Mouse (Mus musculus) embryonic facial prominence, embryonic 13.5 days (tissue): ENCODE results near the gene Fam160a1. TPM values are rescaled to one million over a fixed set of nuclear protein-coding genes. Genes with fewer than 3 reads are reported as not detected.

ENCODE experiments used
- ATAC-seq: fragments of 200-750 bp; cut with Nextera tagmentation; 2 replicates; pipeline ENCODE4 v1.8.0; 2017; ENCODE audit warnings: low read depth; ENCODE audit not compliant: insufficient number of reproducible peaks, insufficient read depth, low FRiP score, low TSS enrichment
- H3K27ac ChIP-seq: fragments of 300-500 bp; sonication (generic); 2 replicates; pipeline ENCODE4 v1.5.1; 2015; ENCODE audit warnings: moderate library complexity, mild to moderate bottlenecking, inconsistent platforms
- H3K27me3 ChIP-seq: fragments of 300-500 bp; sonication (generic); 2 replicates; pipeline ENCODE4 v1.6.1; 2015; ENCODE audit warnings: mild to moderate bottlenecking, inconsistent platforms
- H3K36me3 ChIP-seq: fragments of 300-500 bp; sonication (generic); 2 replicates; pipeline ENCODE4 v1.6.1; 2015; ENCODE audit warnings: mild to moderate bottlenecking, inconsistent platforms
- H3K4me1 ChIP-seq: fragments of 300-500 bp; sonication (generic); 2 replicates; pipeline ENCODE4 v1.6.1; 2015; ENCODE audit warnings: inconsistent platforms
- H3K4me2 ChIP-seq: fragments of 300-500 bp; sonication (generic); 2 replicates; pipeline ENCODE4 v1.6.1; 2015; ENCODE audit warnings: moderate library complexity, mild to moderate bottlenecking, inconsistent platforms
- H3K4me3 ChIP-seq: fragments of 300-500 bp; sonication (generic); 2 replicates; pipeline ENCODE4 v1.5.1; 2015; ENCODE audit warnings: mild to moderate bottlenecking, inconsistent platforms
- H3K9ac ChIP-seq: fragments of 300-500 bp; sonication (generic); 2 replicates; pipeline ENCODE4 v1.6.1; 2015; ENCODE audit warnings: mild to moderate bottlenecking, inconsistent platforms
- H3K9me3 ChIP-seq: fragments of 300-500 bp; sonication (generic); 2 replicates; pipeline ENCODE4 v1.6.1; 2016; ENCODE audit warnings: inconsistent platforms
- WGBS: fragments of 180-500 bp; shearing (Covaris S2); methylation state at CpG from one replicate; pipeline ENCODE4 v1.1.7; 2015; ENCODE audit warnings: mixed read lengths; 5-methylcytosine and 5-hydroxymethylcytosine counted together
- polyA plus RNA-seq: library from polyadenylated mRNA; unstranded; fragments of >200 nt; fragmentation: Nextera tagmentation; extraction: Ambion mirVana; gene quantifications from 2 replicates; pipeline ENCODE4 v1.2.1, GENCODE M21; 2015

Fam160a1 gene
- polyA plus RNA-seq, 1 experiment from 2014 or later, result 4.0 TPM

DNA sequence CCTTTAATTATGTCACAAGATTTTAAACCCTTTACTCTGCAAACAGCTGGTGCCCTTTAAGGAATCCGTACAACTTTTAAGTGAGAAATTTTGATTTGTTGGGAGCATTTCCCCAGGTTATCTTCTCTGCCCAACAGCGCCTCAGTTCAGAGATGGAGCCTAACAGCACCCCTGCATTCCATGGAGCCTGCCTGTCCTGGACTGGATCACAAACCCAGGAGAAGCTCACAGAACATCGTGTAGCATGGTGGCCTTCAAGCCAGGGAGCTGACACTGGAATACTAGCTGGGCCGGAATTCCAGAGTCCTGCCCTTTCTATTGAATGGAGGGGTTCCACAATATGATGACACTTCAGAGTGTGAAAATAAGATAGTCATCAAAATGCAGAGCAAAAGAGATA is 39.7 kb downstream of the Fam160a1 start:
- no peak overlapping the region for H3K4me3 ChIP-seq
- no peaks in the 10 kb centered on the region for H3K27me3 ChIP-seq
- H3K9me3 ChIP-seq, result no peaks in the 10 kb centered on the region
- H3K9ac ChIP-seq, result no peak overlapping the region
- H3K4me1 ChIP-seq, result peaks cover 3% of the 10 kb centered on the region; the same call in 1 of the 2 replicates
- no peak overlapping the region for H3K27ac ChIP-seq
- no peak for ATAC-seq
- H3K4me2 ChIP-seq, result no peak overlapping the region
- H3K36me3 ChIP-seq, result no peaks in the 10 kb centered on the region
- WGBS, result 86% methylated on average over 4 of the region's 4 CpGs

DNA sequence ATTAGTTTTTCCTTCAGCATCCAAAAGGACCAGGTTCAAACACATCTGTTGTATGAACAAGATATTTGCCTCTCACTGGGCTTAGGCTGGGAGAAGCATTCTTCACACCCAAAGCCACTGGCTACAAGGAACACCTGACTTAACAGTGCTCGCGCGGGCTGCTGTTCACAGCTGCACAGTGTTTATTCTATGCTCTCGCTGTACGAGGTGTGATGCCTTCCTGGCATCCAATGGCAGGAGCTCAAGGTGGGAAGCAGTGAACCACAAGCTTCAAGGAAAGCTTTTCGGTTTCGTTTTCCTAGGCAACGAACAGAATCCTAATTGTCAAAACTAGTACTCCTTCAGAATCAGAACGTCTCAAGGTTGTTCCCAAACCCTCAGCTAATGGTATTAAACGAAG is 40.4 kb downstream of the Fam160a1 start:
- no peak for ATAC-seq
- Histone ChIP-seq H3K4me1 (peaks cover 3% of the 10 kb centered on the region; the same call in 1 of the 2 replicates), H3K9me3 (no peaks in the 10 kb centered on the region), H3K36me3 (no peaks in the 10 kb centered on the region), H3K4me3 (no peak overlapping the region), H3K9ac (no peak overlapping the region), H3K4me2 (0 out of 2 replicates have a peak overlapping the region, but pooled peaks have one; percentile 0), H3K27ac (peak overlapping the region; percentile 13; the same call in 1 of the 2 replicates), H3K27me3 (no peaks in the 10 kb centered on the region)
- WGBS, result 71% methylated on average over 10 of the region's 10 CpGs

DNA sequence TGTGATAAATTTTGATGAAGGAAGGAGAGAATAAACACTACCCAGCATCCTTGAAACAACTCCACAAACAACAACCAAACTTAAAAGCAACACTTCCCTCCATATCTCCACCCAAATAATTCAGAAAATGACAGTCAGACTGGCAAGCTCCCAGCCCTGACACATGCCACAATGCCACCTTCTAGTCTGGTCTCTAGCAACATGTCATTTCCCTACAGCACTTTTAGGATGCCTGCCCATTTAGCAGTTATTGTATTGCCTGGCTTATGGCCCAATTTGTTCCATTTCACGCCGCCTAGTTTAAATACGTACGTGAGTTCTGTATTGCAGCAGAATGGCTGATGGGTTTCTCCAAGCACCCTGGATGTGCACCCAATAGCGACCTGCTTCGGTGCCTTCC is 41.0 kb downstream of the Fam160a1 start:
- H3K4me3 ChIP-seq, result no peak overlapping the region
- no peaks in the 10 kb centered on the region for H3K9me3 ChIP-seq
- H3K4me1 ChIP-seq, result peaks cover 3% of the 10 kb centered on the region; the same call in 1 of the 2 replicates
- no peak for ATAC-seq
- H3K4me2 ChIP-seq, result 0 out of 2 replicates have a peak overlapping the region, but pooled peaks have one; percentile 0
- H3K9ac ChIP-seq, result no peak overlapping the region
- no peaks in the 10 kb centered on the region for H3K27me3 ChIP-seq
- peak overlapping the region; percentile 13; the same call in 1 of the 2 replicates for H3K27ac ChIP-seq
- 88% methylated on average over 6 of the region's 6 CpGs for WGBS
- H3K36me3 ChIP-seq, result no peaks in the 10 kb centered on the region

DNA sequence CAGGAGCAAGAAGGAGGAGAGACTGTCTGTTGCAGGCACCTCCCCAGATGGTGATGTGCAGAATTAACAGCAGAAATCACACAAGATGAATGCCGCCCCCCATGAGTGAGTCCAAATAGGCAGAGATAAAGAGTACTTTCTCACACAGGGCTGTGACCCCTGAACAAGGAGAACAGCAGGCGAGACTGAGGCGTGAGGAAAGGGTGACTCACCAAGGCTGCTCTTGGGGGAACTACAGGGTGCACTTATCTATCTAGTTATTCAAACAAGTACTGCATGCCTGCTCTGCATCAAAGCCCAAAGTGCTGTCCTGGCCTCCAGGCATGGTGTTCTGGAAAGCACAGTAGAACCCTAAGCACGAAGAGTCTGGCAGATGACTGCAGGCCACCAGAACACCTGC is 43.2 kb downstream of the Fam160a1 start:
- Histone ChIP-seq H3K4me2 (no peak overlapping the region), H3K4me3 (no peak overlapping the region), H3K9me3 (no peaks in the 10 kb centered on the region), H3K36me3 (no peaks in the 10 kb centered on the region), H3K4me1 (no peaks in the 10 kb centered on the region), H3K27ac (no peak overlapping the region), H3K27me3 (no peaks in the 10 kb centered on the region), H3K9ac (no peak overlapping the region)
- no peak for ATAC-seq
- WGBS, result 71% methylated on average over 4 of the region's 4 CpGs

DNA sequence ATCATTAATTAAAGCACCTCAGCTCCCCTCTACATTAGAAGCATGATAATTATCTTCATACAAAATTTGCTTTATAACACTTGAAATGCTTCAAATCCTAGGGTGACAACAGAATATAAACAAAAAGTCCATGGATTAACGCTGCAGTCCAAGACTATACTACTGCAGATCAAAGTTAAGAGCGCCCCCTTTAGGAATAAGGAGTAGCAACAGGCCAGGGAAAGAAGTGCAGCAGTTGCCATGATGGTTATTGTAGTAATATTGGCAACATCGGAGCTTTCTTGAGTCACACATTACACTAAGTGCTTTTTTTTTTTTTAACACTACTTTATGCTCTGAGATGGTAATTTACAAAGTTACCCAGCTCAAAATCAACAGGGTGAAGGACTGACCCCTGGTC is 43.7 kb downstream of the Fam160a1 start:
- Histone ChIP-seq H3K9me3 (no peaks in the 10 kb centered on the region), H3K4me2 (no peak overlapping the region), H3K36me3 (no peaks in the 10 kb centered on the region), H3K4me1 (no peaks in the 10 kb centered on the region), H3K27ac (no peak overlapping the region), H3K27me3 (no peaks in the 10 kb centered on the region), H3K4me3 (no peak overlapping the region), H3K9ac (no peak overlapping the region)
- WGBS, result 45% methylated on average over 3 of the region's 3 CpGs
- no peak for ATAC-seq

DNA sequence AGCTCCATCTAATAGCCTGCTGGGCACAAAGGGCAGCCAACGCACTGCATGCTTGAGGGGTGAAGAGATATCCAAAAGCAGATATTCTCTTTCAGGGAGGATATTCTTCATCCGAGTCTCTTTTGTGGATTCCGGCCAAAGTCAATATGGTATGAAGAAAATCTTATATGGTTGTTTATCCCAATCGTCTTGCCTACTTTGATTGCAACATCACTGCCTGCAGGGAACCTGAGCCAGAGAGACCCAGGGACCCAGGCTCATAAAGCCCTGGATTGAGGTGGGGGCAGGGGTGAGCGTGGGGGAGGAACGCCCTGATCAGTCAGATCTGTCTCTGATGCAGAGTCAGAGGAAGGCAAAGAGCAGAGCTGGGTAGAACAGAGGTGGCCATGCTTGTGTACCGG is 52.2 kb downstream of the Fam160a1 start:
- Histone ChIP-seq H3K27ac (no peak overlapping the region), H3K4me1 (peaks cover 4% of the 10 kb centered on the region; the same call in 1 of the 2 replicates), H3K27me3 (no peaks in the 10 kb centered on the region), H3K9ac (no peak overlapping the region), H3K4me2 (no peak overlapping the region), H3K36me3 (no peaks in the 10 kb centered on the region), H3K4me3 (no peak overlapping the region), H3K9me3 (no peaks in the 10 kb centered on the region)
- no peak for ATAC-seq
- 64% methylated on average over 7 of the region's 7 CpGs for WGBS

DNA sequence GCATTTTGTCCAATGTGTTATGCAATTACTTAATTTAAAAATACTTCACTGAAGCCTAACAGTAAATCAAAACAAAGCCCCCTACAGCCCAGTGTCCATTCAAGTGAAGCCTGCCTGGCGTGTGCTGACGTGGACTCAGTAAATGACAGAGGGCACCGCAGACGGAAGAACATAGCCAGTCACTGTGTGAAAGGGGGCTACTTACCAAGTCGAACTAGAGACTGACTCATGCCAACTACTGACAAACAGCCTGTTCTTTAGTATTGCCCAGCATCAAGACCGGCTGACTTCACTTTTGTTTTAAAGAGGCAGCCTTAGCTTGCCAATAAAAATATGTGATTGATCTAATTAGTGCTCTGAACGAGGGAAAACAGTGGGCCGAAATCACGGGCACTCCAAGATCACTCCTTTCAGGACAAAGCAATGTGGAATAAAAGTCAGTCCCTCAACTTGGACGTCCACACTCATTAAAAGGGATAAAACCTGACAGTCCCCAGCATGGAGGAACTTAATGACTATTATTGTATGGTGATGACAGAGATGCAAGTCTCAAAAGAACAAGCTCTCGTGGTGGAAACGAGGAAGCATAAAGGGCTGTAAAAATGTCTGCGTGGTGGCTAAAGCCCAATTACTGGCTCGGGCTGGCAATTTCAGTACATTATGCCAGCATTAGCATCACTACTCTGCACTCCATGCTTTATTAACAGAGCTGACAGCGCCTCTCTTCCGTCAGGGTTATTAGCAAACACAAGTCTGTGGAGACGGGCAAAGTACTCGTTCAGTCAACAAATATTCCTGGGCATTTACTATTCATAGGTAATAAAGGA is 52.9 kb downstream of the Fam160a1 start:
- H3K27ac ChIP-seq, result no peak overlapping the region
- 69% methylated on average over 18 of the region's 18 CpGs for whole genome bisulfite sequencing
- H3K9me3 ChIP-seq, result no peaks in the 10 kb centered on the region
- peaks cover 4% of the 10 kb centered on the region; the same call in 1 of the 2 replicates for H3K4me1 ChIP-seq
- H3K4me2 ChIP-seq, result no peak overlapping the region
- no peak overlapping the region for H3K9ac ChIP-seq
- H3K27me3 ChIP-seq, result no peaks in the 10 kb centered on the region
- H3K36me3 ChIP-seq, result no peaks in the 10 kb centered on the region
- H3K4me3 ChIP-seq, result no peak overlapping the region
- ATAC-seq, result no peak

DNA sequence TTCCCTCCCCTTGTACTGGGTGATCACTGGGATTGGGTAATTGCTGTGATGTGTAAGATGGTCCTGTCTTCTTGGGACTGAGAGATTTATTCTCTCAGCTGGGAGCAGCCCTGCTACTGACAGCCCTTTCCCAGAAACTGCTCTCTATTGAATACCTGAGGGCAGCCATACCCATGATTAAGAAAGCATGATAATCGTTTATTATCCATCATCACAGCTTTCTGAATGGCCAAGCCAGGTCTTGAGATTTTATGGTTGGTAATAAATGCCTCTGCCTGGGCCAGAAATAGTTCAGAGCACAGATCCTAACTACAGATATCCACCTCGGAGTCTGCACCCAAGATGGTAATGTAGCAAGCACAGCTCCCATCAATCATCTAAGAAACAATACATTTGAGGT is 59.1 kb downstream of the Fam160a1 start:
- ATAC-seq, result no peak
- 67% methylated on average over 2 of the region's 2 CpGs for WGBS
- H3K4me1 ChIP-seq, result 0 out of 2 replicates have a peak, but pooled peaks cover 2% of the 10 kb centered on the region

DNA sequence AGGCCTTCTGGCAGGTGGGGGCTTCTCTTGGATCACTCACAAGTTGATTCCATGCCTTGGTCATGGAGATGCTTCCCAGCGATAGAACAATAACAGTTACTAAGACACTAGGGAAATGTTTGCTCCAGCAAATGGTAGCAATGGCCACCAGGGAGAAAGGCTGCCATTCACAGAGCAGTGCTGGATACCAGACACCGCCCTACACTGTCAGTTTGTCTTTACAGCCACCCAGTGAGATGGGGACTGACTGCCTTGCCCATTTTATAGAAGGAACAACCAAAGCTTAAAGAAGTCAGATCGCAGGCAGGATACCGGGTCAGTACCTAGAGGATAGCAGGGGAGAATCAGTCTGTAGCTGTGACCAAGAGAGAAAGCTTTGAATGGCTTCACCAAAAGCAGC is 59.7 kb downstream of the Fam160a1 start:
- Histone ChIP-seq H3K9me3 (no peaks in the 10 kb centered on the region), H3K4me3 (no peak overlapping the region), H3K27me3 (no peaks in the 10 kb centered on the region), H3K4me2 (no peak overlapping the region), H3K4me1 (0 out of 2 replicates have a peak, but pooled peaks cover 4% of the 10 kb centered on the region), H3K36me3 (no peaks in the 10 kb centered on the region), H3K27ac (no peak overlapping the region), H3K9ac (no peak overlapping the region)
- no peak for ATAC-seq
- WGBS, result 87% methylated on average over 4 of the region's 4 CpGs

More for the DNA sequence above, 59.1 kb downstream of the Fam160a1 start:
- H3K36me3 ChIP-seq, result no peaks in the 10 kb centered on the region
- no peaks in the 10 kb centered on the region for H3K27me3 ChIP-seq
- no peak overlapping the region for H3K9ac ChIP-seq
- no peak overlapping the region for H3K27ac ChIP-seq
- no peak overlapping the region for H3K4me3 ChIP-seq
- H3K9me3 ChIP-seq, result no peaks in the 10 kb centered on the region
- no peak overlapping the region for H3K4me2 ChIP-seq

DNA sequence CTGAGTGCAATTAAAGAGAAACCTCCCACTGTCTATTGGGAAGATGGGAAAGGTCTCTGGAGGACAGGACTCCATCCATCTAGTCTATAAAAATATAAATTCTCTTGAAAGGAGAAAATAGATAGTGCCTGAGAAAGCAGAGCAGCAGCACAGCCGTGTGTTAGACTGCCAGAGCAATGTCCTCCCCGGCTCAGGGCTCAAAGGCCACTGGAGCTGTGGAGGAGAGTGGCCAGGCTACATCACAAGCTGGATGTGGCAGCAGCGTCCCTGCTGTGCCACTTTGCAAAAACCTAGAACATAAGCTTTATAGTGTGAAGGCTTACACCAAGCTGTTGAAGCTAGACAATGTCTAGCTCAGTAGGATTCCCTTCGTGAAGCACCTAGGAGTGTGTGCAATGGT is 67.7 kb downstream of the Fam160a1 start:
- H3K36me3 ChIP-seq, result no peaks in the 10 kb centered on the region

DNA sequence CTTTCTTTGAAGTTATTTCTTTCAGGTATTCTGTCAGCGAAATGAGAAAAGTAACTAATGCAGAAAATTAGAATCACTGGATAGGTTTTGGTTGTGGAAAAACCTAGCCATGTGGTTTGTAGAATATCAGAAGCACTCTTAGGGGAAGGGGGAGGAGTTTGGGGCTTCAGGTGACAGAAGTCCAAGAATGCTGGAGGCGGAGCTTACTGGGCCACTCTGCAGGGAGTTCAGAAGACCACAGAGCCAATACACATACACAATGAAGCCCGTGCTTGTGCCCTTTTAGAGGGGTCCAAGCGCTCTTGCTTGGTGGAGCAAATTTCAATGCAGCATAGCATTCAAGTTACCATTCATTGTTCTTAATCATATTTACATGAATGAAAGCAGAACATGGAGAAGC is 68.2 kb downstream of the Fam160a1 start:
- no peak for ATAC-seq
- Histone ChIP-seq H3K4me3 (no peak overlapping the region), H3K27me3 (no peaks in the 10 kb centered on the region), H3K27ac (no peak overlapping the region), H3K4me2 (no peak overlapping the region), H3K36me3 (no peaks in the 10 kb centered on the region), H3K9ac (no peak overlapping the region), H3K9me3 (no peaks in the 10 kb centered on the region), H3K4me1 (peaks cover 25% of the 10 kb centered on the region)
- 20% methylated on average over 4 of the region's 4 CpGs for WGBS

More for the DNA sequence above, 67.7 kb downstream of the Fam160a1 start:
- no peak overlapping the region for H3K27ac ChIP-seq
- H3K4me3 ChIP-seq, result no peak overlapping the region
- peaks cover 25% of the 10 kb centered on the region for H3K4me1 ChIP-seq
- no peaks in the 10 kb centered on the region for H3K9me3 ChIP-seq
- H3K9ac ChIP-seq, result no peak overlapping the region
- ATAC-seq, result no peak
- H3K4me2 ChIP-seq, result no peak overlapping the region
- WGBS, result 70% methylated on average over 4 of the region's 4 CpGs
- no peaks in the 10 kb centered on the region for H3K27me3 ChIP-seq

DNA sequence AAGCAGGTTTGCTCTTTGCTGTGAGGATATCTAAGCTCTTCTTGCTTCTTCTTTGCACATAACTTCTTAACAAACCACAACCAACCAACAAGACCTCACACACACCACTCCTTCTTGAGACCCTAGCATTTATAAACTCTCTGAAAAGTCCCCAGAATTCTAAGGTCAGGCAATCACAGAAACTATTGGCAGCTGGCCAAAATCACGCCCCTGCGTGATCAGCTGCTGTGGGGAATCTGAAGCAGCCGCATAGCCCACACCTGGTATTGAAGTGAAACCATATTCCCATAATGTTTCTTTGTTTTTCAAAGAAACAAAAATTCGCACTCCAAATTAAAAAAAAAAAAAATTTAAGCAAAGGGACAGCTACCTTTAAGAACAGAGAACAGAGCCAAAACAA is 71.0 kb downstream of the Fam160a1 start:
- no peak overlapping the region for H3K4me3 ChIP-seq
- no peak overlapping the region for H3K9ac ChIP-seq
- no peak overlapping the region for H3K4me2 ChIP-seq
- ATAC-seq, result no peak
- H3K36me3 ChIP-seq, result no peaks in the 10 kb centered on the region
- no peaks in the 10 kb centered on the region for H3K9me3 ChIP-seq
- no peak overlapping the region for H3K27ac ChIP-seq
- no peaks in the 10 kb centered on the region for H3K27me3 ChIP-seq
- 40% methylated on average over 4 of the region's 4 CpGs for WGBS
- H3K4me1 ChIP-seq, result peaks cover 21% of the 10 kb centered on the region
